Mouse (Mus musculus) v-Abl transformed pro-B cells (cell line): ENCODE results near the gene Tecta.

Experiments
- in situ Hi-C, 2 experiments: fragments of 400-800 bp; cut with MboI; formaldehyde crosslinking; loops; one replicate each; pipeline ENCODE4 v1.15.1; 2025; ENCODE audit not compliant: unreplicated experiment in 2 of 2

The Tecta gene

DNA sequence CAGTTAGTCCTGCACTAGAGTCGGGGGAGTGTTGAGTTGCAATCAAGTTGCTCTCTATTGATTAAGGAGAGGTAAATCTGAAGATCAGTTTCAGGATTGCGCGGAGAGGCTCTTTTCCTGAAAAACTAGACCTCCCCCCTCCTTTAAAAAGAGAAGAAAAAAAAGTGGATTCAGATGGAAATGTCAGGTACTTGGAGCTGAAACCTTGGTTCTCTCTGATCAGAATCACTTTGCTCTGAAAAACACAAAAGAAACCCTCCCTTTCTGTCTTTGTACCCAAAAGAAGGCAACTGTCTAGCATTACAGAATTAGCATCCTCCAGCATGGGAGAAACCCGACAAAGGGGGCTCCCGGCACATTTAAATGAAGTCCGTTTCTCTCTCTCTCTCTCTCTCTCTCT lies at the start of gene Tecta:
TSS of gene Tecta (minus strand) at position 101 of the 400 bp plus-strand sequence.
- in situ Hi-C loops: no loop called here

DNA sequence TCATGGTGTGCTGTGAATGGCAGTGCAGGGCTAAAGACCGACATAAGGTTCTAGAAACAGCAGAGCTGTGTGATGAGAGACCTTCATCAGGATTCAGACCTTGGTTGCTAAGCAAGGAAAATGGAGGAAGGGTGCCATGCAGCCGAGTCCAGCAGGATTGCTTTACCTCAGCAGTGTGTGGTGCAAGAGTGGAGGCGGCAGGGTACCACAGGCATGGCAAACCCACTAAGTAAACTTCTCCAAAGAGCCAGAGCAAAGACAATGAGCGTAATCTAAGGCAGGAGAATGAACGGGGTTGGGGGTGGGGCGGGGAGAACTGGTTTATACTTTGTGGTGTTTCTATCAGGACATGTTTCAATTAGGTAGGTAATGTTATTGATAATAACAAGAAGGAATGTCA lies 49.3 kb upstream of the Tecta start:
- in situ Hi-C loops: no loop called here

DNA sequence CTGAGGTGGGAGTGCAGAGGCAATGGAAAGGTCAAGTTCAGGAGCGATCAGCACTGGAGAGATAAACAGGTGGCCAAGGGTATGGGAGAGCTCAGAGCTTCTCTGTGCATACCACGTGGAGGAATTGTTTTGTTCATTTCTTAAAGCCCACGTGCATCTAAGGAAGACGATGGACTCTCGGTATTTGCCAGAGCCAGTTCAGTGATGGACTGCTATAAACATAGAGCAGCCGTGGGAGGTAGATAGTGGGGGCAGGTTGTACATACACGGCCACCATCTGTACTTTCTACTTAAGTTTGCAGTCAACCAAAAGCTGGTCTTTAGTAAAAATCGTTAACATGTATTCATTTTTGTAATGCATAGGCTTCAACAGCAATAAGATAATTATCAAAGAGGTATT lies 42.4 kb upstream of the Tecta start:
- in situ Hi-C loops: no loop called here

DNA sequence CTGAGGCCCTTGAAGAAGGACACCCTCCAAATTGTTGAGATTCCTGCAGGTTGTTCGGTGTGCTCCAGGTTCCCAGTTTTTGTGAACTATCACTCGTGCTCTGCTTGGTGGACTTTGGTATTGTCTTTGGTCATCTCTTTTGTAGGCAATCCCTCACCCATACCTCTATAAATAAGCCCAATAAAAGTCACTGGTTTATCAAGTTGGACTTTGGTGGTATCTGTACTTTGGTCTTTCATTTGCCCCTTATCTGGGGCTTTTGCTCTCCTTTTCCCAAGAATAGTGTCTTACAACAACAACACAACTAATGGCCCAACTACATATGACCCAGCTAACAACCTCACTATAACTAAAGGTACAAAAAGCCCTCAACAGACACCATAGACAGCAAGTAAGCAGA lies 41.5 kb upstream of the Tecta start:
- in situ Hi-C loops: no loop called here

DNA sequence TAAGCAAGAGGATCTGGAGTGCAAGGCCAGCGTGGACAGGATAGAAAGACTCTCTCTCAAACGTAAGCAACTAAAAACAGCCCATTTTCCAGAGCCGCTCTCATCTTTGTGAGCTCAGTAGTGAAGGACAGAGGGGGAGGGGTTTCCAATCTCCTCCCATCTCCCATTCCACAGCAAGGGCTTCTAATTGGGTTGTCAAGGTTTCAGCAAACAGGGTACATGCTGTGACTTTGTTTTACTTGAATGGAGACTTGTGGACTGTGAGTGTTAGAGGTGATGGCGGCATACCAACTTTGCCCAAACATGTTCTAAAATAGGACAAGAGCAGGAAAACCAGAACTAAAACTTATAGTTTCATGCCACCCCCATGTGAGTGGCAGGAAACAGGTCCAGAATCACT lies 39.7 kb upstream of the Tecta start:
- in situ Hi-C loops: no loop called here

DNA sequence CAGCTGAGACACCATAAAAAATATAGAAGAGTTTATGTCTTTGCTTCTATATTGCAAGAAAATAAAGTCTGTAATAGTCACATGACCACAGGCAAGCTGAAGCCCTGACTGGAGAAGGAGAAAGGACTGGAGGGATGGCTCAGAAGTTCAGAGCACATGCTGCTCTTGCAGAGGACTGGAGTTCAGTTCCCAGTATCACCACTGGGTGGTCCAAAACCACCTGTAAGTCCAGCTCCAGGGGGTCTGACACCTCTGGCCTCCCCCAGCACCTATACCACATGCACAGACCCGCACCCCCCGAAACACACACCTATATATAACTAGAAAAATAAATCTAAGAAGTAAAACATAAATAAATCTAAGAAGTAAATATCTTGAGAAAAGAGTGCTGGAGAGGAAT lies 32.4 kb upstream of the Tecta start:
- in situ Hi-C loops: no loop called here

DNA sequence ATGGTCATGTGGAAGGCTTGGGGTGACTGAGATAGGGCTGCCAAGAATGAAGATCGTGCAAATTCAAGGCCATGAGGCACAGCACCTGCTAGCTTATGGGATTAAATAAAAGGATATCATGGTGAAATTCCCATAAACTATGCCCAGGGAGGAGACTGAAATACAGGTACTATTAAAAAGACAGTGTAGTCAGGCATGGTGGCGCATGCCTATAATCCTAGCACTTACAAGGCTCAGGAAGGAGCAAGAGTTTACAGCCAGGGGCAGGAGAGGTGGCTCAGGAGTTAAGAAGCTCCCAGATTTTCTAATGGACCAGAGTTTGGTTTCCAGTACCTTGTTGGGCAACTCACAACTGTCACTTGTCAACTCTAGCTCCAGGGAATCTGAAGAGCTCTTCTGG lies 31.9 kb upstream of the Tecta start:
- in situ Hi-C loops: no loop called here

DNA sequence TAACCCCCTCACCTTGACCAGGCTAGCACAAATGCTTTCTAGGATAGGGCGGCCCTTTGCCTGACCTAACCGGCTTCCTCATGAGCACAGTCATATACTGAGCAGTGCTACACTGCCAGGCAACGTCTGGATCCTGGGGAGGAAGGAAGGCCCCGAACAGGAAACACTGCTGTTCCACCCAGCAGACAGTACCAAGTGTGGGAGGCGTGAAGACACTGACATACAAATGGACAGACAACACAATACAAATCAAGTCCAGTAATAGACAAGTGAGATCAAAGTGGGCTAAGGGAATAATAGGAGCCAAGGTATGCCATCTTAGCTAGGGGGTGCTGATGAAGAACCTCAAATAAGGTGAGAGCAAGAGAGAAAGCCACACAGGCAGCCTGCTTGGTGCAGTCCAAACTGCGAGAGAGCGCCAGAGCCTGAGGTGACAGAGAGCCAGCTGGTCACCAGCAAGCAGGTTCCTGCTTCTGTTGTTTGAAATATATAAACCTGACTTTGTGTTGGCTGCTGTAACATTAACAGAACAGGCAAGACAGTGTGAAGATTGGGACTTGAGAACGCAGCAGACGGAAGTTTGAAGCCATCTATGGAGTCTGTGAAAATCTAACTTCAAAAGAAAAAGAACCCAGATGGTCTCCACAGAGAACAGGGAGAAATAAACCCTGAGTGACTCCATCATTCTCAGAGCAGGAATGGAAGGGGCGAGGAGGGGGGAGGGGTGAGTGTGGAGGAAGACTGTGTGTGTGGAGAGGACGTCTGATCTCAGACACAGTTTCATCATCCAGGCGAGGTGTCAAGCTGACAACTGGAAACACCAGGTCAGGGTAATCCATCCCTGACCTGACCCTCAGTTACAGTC lies 28.6 kb upstream of the Tecta start:
- in situ Hi-C loops: no loop called here

DNA sequence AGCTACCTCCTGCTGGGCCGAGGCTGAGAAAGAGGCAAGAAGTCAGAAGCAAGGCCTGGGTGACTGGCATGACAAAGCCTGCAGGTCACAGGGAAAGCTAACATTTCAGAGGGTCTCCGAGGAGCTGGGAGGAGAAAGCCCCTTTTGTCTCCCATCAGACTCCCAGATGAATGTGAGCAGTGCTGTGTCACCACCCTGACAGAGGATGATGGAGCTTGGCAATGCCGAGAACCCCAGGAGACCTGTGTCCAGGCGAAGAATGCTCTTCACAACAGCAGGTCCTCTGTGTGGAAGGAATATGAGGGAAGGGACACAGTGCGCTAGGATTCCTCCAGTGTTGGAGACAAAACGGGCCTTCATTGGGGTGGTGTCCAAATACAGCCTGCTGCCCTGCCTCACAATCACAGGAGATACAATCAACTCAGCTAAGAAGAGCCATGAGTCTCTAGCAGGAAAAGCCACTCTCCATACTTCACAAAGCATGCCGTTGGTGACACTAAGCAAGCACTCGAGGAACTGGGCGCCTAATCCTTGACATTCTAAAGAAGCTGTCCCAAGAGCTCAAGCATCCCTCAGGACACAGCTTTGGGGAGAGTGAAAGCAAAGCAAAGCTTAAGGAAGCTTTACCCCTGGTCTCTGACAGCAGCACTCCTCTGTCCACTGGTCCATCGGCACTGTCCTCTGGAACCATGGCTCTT lies 27.1 kb upstream of the Tecta start:
- in situ Hi-C loops: no loop called here

DNA sequence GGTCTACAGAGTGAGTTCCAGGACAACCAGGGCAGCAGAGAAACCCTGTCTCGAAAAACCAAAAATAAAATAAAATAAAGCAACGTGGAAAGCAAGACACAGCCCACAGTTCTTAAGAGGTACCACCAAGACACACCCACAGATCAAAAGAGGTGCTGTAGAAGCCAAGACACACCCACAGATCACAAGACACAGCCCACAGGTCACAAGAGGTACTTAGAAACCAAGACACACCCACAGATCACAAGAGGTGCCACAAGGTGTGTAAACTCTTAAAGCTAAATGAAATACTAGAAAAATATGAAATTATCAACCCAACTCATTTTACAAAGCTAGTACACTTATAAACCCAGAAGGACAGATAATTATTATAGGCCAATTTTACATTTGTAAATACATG lies 23.9 kb upstream of the Tecta start:
- in situ Hi-C loops: no loop called here

DNA sequence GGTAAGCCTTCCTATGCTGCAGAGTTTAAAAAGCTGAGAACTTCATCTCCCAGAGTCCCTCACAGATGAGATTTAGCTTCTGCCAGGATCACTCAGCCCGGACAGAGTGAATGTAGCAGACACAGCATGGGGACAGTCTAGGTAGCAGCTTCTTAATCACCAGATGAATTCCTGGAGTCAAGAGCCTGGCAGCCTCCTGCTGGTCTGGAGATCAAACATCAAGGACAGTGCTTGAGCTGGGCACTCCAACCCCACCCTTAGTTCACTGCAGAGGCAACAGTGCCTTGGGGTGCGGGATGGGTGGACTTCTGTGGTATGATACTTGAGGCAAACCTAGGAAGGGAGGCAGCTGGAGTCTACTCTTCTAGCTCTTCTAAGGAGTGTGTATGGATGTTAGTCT lies 20.0 kb upstream of the Tecta start:
- in situ Hi-C loops: no loop called here

DNA sequence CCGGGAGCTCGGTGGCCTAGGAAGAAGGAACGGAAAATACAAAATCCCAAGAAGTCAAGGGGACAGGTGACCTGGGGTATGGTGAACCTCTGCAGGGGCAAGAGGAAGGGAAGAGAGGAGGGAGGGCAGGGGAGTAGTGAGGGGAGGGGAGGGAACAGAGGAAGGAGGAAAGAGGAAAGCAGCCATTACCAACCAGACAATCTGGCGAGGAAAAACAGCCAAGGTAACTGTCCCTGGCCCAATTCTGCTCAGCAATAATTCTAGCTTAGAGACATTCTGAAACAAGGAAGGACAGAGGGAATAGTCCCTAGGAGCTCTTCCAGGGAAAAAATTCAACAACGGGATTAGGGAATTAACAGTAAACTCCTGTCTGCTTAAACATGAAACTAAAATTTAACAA lies 19.1 kb upstream of the Tecta start:
- in situ Hi-C loops: no loop called here

DNA sequence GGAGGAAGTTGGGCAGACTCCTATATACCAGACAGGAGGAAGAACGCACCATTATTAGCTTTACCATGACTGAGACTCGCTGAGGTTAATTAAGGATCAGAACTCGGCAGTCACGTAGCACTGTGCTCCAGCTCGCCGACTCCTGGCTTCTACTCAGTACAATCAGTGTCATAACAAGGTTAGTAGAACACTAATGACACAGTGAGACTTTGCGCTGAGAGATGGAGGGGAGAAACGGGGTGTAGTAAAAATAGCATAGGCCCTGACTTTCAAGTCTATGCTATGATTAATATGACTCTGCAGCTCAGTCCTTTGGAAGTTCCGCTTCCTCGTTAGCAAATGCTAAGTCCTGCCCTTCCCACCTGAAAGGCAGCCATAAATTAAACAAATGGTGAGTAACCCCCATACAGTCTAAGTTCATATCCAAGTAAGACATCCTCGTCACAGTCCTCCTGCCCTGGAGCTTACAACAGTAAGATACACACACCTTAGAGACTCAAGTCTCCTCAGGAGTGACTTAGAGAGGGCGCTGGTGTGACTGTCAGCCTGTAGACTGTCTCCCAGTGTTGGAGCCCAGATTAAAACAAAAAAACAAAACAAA lies 17.7 kb upstream of the Tecta start:
- in situ Hi-C loops: no loop called here

DNA sequence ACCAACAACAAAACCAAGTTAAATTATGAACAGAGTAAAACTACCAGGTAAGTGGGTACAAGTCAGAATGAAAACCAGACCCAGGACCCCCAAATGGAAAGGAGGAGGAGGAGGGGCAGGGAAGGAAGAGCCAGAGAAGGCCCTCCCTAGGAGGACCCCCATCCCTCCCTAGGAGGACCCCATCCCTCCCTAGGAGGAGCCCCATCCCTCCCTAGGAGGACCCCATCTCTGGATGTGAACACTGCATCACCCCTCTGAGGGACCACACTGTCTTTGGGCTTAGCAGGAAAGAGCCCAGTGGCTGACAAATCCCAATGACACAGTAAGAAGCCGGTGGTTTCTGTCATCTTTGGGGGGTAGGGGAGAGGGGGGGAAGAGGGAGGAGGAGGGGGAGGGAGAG lies 15.5 kb upstream of the Tecta start:
- in situ Hi-C loops: no loop called here

DNA sequence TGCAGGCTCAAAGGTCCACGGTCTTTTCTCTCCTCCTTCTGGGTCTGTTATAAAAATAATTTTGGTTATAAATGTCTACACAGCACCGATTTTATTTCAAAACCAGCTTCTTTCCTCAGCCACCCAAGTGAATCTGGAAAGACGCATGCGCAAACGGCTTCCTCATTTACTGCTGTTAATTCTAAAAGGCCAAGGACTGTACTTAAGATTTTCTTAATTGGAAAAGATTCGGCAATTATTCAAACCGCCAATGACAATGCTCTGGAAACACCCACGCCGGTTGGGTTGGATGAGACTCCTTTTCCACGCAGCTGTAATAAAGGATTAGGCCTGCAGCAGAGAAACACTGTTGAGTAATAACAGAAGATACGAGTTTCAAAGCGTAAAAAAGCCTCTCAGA lies 13.6 kb upstream of the Tecta start:
- in situ Hi-C loops: no loop called here

DNA sequence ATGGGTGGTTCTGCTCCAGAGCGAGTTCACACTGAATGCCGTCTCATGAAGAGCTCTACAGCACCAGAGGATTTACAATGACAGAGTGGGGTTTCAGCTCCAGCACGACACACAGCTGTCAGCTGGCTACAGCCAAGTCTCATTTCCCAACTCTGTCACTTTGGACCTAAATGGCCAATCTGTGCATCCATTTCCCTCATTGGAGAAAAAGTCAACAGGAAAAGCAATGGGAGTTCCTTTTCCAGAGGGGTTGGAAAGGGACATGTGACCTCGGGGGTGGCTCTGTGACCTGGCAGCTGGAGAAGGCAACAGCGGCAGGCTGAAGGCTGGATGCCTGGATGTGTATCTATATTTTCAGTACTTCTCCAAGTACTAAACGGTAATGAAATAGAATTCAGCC lies 11.6 kb upstream of the Tecta start:
- in situ Hi-C loops: no loop called here

DNA sequence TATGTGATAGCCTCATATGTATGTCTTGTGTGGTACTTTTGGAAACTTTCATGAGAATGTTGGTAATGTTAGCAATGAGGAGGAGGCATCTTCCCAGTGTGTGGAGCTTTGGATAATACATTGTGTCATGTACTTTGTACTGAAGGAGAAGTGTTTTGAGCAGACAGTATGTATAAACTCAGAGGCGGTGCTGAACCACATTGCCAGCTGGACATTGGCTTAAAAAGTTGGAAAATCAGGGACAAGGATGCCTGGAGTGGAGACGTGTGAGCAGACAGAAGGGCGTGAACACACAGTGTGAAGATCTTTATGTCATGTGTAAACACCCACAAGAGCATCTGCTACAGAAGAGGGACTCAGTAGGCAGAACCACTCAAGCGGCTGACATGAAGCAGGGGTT lies 6.0 kb upstream of the Tecta start:
- in situ Hi-C loops: no loop called here

DNA sequence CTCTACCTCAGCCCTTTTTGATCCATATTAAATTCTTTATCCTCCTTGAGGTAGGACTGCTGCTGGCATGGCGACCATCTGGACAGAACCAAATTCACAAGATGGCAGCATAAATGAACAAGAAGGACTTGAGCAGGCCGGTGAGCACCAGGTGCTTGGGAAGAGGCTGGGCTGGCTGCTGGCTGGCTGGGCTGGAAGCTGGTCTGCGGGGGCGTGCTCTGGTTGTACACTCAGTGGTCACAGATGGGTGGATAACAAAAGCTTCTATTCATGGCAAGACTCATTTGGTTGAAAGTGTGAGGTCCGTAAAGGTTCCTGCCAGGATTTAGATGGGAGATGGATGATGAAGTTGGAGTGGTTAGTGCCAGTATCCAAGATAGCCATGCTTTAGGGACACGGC lies 1.8 kb upstream of the Tecta start:
- in situ Hi-C loops: no loop called here

DNA sequence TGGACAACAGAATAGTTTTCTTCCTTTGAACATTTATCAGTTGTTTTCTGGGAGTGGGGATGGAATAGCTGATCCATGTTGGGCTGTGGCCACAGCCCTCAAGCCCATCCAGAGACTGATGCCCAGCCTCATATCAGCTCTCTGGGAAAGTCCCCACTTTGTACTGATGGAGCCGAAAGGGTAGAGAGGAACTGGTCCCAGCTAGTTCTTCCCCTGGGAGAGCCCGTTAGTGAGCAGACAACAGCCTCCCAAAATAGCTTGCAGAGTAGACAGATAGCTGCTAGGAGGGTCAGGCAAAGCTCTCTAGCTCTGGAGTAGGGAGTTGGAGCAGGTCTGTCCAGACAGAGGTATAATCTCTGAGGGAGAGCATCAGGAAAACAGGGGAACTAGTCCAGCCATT lies 3.6 kb downstream of the Tecta start:
- in situ Hi-C loops: no loop called here

DNA sequence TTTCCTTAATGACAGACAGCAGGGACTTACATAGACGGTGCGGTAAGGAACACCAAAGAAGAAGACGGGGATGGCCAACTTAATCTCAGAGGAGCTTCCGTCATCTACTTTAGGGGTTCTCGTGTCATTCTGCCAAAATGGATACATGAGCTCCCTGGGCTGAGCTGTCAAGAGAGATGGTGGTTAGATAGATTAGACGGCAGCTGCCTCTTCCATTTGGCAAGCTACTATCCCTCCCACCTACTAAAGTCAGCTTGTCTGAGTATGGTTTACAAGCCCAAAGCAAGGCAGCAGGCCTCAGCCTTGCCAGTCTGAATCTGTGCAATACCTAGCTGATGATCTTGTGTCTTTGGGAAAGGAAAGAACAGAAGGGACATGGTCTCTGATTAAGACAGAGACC lies 4.8 kb downstream of the Tecta start:
- in situ Hi-C loops: no loop called here

DNA sequence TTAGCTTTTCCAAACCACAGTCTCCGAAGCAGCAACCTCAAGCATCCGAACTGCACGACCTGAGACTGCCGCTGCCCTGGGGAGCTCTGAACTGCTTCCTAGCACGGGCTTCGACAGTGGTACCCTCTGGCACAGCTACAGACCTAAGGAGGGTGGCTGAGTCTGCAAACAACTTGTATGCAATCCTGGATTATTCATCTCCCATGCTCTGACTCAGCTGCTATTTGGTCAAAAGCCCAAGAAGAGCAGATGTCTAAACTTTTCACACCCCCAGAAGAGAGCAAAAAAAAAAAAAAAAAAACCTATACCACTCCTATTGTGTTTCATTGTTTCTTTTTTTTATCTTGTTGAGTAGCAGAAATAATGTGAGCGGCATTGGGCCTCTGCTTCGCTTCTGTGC lies 5.4 kb downstream of the Tecta start:
- in situ Hi-C loops: no loop called here

DNA sequence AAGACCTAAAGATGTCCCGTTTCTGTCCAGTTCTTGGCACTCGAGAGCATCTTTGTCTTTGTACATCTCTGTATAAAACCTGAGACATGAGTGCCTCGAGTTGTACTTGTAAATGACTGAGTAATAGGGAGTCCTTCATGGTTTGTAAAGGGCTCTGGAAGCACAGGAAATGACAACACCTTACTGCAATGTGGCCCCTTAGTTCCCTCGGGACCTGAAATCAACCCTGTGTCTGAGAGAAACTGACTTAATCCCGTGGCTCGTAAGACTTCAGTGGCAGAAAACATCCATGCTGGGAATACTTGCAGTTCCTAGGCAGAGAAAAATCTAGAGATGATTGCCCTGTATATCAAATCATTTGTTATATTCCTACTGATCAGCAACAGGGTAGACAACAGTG lies 6.8 kb downstream of the Tecta start:
- in situ Hi-C loops: no loop called here
